Mouse (Mus musculus): Measurements from ENCODE around the gene Plagl1.

The Plagl1 gene

DNA sequence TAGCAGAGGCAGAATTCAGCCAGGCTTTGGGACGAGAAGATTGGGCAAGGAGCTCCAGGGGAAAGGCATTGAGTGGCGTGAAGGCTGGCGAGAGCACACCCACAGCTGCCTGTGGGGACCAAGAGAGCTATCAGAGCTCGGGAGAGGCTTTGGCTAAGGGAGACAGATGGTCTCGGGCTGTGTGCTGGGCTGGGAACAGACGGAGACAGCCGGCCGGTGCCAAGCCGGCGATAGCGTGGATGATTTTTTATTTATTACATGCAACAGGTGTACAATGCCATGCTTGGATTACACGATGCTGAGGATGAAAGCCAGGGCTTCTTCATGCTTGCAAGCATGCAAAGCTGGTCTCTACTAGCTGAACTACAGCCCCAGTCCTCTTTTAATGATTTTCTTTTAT, 22.2 kb downstream of the Plagl1 start:
- CTCF ChIA-PET: no interaction called here

DNA sequence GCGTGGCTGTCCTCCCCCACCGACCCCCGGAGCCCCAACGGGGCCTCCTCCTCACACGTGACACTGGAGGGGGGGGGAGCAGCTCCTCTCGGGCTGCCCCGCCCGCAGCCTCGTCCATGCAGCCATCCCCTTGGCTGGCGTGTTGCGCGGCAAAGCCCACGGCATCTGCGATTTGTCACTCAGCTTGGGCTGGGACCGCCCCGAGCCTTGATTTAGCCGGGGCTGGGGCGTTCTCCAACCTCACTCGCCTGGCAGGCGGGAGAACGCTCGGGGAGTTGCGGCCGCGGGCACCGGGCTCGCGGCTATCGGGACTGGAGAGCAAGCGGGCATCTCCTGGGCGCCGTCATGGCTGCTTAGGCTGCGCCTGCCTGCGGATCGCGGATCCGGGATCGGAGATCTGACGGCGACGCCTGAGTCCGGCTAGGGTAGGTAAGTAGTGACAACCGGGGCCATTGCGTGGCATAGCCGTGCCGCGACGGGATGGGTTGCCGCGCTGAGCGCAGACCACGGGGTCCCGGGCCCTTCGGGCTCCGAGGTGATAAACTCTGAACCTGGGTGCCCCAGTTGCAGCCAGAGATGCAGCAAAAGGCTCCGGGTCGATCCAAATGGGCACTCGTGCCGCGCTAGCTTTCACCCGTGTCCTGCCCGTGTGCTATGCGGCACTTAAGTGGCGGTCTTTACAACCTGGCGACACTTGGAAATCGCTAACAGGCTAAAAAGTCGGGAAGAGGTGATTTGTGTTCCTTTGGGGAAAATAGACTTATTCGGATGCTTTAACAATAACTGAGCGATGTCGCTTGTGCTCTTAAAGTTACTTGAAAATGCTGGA, 30.5 kb downstream of the Plagl1 start:
- CTCF ChIA-PET: no interaction called here

DNA sequence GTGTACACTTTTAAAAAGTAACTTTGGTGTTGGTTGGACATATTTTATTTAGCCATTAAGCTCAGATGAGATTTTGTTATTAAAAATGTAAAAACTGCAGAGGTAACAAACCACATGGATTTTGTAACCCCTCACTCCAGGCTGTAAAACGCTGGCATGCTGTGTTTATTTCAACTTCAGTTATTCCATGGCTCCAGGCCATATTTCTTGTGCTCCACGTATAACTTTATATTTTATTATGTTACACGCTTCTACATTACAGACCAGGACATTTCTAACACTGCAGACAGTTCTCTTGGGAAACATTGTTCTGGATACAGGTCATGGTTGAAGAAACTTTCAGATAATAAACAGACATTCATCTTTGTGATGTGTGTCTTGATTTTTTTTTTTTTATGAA, 32.7 kb downstream of the Plagl1 start:
- CTCF ChIA-PET: no interaction called here

DNA sequence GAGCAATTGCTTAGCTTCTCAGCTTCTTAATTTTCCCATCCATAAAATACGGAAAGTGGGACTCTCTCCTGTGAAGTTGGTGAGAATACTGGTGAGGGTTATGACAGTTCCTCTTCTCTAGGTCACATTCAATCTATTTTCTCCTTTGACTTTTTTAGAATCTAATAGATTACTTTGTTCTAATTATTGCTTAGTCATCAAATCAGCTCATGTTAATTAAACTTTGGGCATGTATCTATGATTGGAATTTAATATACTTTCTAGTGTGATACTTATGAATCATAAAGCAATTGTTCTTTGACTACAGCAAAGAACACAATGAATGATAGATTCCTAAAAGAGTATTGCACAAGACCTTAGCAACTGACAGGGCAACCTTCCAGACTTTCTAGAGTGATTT, 38.6 kb downstream of the Plagl1 start:
- CTCF ChIA-PET: no interaction called here

DNA sequence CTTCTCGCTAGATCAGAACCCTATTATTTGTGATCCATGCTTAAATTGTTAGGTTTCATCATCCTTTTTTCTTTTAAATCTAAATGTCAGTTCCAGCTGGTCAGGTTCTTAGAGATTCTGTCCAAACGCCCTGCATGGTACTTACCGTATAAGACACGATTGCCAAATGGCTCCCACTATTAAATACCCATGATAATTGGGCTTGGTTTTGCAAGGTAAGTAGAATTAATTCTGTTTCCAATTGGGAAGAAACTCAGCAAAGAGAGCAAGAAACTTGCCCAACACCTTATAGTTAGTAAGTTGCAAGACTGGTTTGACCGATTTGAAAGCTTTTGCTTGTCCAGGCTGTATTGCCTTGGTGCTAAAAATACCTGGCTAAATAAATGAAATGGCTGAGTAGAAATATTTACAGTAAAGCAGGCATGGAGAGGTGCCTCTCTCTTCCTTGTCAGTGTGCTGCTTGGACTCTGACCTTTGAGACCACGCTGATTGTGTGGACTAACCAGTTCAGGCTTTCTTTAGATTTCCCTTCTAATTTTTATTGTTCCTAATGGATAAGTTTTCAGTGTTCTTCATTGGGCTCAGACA, 39.9 kb downstream of the Plagl1 start:
- CTCF ChIA-PET: no interaction called here

DNA sequence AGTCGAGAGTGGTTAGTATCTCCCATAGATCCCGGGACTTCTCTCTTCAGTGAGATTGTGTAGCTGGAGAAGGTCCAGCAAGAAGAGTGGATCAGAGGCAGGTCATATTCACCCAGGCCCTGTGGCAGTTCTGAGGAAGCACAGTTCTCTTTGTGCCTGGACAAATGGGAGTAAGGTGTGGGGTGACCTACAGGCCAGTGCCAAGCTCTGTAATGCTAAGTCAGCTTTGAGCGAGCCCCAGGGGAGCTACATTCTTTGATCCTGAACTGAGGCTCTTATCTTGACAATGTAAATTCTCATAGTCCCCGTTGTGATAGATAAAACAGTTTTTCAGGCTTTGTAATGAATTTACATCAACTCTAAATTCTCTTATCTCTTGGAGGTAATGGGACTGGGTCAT, 42.1 kb downstream of the Plagl1 start:
- CTCF ChIA-PET: no interaction called here

DNA sequence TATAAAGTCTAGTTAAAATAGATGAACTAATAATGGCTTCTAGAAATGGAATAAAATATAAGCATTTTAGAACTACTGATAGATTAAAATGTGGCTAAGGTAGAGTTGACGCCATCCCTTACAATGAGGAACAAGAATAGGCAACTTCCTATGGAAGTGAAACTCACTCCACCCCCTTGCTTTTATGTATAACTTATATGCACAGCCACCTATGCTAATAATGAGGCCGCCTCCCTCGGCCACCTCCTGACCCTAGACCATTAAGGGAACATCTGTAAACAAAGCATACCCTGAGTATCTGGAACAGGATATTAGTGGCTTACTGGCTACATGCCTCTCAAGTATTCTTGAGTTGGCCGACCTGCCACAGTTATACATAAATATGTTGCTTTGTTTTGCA, 43.5 kb downstream of the Plagl1 start:
- CTCF ChIA-PET: no interaction called here

DNA sequence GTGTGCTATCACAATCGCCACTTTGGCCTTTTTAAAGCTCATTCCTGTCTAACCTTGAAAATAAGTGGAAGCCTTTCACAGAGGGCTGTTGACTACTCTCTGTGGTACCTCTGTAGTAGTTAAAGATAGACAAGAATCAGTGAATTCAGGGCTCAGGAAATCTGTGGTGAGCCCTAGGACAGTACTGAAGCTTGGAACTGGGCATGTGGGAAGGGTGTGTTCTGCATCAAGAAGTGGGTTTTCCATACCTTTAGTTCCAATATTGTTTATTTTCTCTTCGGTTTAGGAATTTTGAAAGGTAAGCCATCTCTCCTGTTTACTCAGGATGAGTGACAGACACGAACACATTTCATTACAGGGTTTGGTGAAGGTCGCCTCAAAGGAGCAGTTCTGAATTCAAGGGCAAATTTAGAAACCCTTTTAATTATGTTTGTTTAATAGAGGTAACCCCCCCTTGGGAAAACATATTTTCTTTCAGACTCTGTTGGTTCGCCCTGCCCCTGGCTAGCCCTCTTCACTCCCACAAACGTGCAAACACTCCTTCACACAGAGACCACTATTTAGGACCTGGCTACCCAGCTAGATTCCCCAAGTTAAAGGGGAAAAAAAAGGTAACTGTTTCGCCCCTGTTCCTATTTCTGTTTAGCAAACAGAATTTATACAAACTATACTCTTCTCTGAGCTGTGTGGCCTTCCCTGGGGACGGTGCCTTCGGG, 46.8 kb downstream of the Plagl1 start:
- CTCF ChIA-PET: no interaction called here

DNA sequence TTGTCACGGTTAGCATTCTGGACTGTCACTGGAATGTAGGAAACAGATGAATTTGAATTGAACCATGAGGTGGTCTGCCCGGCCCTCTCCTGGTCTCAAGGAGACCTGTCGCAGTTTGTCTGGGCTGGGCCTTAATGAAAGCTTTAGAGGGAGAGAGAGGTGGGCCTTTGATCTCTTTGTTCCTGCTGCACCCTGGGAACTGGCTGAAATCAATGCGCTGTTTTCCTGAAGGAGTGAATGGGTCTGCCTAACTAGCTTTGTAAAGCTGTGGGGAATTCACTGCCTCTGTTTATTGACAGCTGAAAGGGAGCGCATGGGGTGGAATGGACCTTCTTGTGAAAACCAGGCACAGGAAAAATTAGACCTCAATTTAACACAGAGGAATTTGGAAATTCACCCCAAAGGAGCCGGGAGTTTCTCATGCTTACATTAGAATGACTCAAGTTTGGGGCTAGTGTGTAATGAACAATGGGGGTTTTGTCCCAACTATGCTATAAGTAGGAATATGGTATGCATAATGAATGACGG, 47.8 kb downstream of the Plagl1 start:
- CTCF ChIA-PET: no interaction called here

DNA sequence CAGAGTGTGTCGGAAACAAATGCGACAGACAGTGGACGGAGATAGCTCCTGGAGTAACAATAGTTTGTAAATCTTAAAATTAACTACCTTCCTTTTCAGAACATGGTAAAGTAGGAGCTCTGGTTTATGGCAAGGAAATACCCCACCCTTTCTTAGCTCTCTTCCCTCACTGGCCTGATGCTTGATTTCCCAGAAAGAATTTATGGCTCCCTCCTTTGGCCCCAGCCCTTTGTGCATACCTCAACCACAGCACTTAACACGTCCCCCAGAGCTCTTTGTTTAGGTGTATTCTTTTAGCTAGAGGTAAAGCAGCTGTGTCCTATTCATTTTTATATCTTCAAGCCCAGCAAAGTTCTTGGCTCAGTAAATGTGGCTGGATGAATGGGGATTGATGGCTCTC, 48.5 kb downstream of the Plagl1 start:
- CTCF ChIA-PET: no interaction called here

DNA sequence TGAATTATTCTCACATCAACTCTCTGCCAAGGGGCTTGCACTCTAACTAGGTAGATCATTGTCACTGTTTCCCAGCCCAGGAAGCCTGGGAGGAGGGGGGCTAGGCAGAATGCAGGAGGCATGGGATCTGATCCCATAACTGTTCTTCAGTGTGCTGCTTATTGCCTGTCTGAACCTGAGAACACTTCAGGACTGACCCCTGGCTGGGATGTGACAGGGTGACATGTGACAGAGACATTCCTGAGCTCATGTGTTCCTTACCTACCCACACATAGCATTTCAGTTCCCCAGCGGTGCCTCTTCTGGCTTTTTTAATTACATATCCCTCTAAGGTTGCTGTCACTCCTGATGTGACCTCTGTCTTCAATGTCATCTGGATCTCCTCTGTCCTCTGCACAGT, 49.5 kb downstream of the Plagl1 start:
- CTCF ChIA-PET: no interaction called here

DNA sequence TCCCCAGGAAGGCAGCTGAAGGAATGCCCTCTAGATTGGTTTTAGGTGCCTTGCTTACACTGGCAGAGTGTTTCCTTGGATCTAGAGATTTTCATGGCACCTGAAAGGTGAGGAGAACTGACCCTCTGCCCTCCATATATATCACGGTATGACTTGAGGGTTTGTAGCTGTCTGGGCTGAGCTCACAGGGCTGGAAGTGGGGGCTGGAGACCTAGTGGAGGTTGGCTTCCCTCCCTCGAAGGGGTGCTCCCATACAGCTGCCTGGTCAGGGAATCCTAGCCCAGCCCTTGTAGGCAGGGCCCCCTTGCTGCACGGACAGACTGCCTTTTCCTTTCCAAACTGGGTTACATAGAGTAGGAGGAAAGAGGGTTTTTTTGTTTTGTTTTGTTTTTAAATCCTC, 52.5 kb downstream of the Plagl1 start:
- CTCF ChIA-PET: no interaction called here

DNA sequence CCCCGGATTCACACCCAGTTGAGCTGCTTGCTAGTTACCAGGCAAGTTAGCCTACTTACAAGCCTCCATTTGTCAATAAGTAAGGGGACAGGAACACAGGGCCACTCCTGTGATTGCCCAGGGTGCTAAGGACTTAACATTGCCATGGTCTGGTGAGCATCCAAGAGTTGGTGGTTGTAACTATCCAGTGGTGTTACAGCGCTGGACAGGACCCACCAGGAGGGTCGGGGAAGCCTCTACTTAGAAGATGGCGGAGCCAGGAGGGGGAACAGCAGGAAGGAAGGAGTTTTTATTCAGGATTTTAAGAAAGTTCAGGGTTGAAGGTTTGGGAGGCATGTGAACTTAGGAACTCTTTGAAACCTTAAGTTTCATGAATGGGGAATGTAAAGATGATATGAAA, 53.3 kb downstream of the Plagl1 start:
- CTCF ChIA-PET: no interaction called here

DNA sequence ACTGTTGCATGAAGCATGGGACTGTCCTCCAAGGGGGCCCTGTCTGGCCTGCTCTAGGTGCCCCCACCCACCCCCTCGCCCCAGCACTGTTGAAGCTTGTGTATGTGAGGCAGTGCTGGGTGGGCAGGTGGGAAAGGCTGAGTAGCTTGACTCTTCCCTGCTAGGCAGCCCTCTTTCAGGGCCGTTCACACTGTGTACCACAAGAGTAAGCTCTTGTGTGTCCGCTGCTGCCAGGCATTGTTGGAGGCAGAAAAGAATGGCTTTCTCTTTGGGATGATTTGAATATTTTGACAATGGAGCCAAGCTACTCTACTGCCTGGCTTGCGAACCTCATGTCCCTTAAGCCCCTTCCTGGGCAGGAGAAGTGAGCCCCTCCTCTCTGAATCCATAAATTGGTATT, 54.7 kb downstream of the Plagl1 start:
- CTCF ChIA-PET: no interaction called here

DNA sequence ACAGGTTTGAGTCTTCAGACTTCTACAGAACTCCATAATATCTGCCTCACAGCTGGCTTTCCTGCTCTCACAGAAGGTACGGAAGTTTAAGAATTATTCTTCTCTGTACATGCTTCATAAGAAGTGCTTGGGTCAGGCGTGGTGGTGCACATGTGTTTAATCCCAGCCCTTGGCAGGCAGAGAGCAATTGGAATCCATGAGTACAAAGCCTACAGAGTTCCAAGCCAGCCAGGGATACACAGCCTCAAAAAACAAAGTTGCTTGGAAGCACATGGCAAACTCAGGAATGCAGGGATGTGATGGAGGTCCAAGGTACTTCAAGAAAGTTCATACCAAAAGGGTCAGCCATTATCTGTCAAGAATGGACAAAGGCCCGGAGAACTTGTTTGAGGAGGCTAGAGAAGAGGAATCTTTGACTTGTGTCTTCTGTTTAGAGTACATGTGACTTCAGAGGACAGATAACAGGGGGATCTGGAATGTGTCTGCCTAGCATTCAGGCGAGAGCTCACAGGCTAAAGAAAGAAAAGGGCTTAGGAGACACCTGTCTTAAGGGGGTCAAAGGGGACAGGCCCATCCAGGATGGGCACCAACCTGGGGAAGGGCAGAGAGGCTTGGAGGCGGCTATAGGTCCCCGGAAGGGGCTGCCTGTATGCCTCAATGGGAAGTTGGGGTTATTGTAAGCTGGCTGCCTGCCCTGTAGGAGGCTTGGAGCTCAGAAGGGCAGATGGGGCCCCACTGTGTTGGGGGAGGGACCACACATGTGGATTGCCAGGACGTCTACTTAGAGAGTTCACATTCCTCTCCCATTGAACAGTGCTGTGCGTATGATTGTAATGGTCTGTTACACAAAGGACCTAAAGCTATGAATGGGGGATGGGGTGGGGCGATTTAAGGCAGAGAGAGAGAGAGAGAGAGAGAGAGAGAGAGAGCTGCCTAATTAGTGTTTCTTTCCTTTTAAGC, 56.7 kb downstream of the Plagl1 start:
- CTCF ChIA-PET: no interaction called here

DNA sequence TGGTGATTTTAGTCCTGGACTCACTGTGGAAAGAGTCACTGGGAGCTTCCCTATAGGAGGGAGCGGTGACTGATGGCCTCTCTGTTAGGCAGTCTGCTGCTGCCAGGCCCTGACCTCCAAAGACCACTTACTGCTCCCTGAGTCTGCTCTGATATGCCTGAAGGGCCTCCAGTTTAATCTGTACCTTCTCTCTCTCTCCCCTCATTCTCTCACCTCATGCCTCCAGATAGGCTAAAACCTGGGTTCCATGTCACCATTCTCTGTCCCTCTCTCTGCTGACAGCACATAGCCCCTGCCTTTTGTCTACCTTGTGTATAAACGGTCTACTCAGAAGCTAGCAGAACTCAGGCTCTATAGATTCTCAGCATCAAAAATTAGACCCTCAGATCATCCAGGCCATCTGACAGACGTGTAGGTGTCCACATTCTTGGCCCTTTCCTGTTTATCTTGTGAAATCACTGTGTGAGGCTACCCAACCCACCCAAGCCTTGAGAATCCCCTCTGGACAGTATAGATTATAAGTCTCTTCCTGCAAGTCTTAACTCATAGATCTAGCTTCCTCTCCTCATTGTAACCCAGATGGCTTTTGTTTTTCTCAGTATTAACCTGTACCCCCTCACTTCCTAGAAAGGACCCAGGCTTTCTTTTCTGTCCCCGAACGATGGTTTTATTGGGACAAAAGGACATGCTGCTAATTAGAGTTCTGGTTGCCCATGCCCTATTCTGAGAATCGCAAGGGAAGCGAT, 57.9 kb downstream of the Plagl1 start:
- CTCF ChIA-PET: no interaction called here

DNA sequence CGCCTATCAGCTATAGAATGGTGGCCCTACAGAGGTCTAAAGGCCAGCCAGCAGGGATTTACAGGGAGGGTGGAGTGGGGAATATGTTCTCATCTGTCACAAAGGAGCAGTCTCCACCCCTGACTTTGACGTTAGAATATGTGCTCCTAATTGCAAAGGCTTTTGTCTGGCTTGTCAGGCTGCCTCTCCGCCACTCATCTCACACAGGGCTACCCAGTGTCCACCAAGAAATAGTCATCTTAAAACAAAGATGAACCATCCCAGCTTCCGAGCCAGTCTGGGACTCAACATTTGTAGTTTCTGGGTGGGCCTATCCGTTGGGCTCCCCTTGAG, 58.4 kb downstream of the Plagl1 start:
- CTCF ChIA-PET: no interaction called here

DNA sequence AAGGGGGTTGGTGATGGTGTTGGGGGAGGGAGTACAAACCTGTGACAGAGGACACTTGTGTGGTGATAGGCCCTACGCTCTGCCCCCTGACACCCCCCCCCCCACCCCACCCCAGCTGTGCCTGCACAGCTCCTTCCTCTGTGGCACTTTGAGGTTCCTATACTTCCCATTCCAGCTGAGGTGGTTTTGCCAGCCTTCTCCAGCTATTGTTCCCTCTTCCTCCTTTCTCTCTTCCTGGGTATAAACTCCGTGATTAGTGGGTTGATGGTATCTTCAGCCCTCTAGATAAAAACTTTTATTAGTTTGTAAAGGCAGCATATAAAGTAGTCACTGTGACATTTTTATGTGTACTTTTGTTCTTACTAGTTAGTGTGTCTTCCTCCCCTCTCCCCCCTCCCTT, 59.0 kb downstream of the Plagl1 start:
- CTCF ChIA-PET: no interaction called here

DNA sequence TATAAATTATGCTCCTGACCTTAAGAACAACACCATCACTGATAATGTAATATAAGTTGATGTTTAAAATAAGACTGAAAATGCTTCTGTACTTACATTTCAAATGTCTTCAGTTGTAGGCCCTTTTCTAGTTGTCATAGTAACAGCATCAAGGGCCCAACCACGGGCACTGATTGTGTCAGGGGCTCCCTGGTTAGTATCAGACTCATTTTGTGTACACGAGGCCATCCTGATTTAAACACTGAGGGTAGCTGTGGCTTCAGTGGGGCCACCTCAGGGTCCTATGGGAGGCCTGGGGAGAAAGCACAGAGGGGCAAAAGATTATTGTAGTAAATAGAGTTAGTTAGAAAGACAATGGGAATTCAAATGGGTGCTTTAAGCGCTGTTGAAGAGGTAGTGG, 65.5 kb downstream of the Plagl1 start:
- CTCF ChIA-PET: no interaction called here

DNA sequence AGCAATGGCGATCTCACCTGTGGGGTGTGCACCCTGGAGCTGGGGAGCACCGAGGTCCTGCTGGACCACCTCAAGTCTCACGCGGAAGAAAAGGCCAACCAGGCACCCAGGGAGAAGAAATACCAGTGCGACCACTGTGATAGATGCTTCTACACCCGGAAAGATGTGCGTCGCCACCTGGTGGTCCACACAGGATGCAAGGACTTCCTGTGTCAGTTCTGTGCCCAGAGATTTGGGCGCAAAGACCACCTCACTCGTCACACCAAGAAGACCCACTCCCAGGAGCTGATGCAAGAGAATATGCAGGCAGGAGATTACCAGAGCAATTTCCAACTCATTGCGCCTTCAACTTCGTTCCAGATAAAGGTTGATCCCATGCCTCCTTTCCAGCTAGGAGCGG, 67.0 kb downstream of the Plagl1 start:
- CTCF ChIA-PET: no interaction called here

DNA sequence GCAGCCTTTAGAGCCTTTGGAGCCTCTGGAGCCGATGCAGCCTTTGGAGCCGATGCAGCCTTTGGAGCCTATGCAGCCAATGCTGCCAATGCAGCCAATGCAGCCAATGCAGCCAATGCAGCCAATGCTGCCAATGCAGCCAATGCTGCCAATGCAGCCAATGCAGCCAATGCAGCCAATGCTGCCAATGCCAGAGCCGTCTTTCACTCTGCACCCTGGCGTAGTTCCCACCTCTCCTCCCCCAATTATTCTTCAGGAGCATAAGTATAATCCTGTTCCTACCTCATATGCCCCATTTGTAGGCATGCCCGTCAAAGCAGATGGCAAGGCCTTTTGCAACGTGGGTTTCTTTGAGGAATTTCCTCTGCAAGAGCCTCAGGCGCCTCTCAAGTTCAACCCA, 67.6 kb downstream of the Plagl1 start:
- CTCF ChIA-PET: no interaction called here

DNA sequence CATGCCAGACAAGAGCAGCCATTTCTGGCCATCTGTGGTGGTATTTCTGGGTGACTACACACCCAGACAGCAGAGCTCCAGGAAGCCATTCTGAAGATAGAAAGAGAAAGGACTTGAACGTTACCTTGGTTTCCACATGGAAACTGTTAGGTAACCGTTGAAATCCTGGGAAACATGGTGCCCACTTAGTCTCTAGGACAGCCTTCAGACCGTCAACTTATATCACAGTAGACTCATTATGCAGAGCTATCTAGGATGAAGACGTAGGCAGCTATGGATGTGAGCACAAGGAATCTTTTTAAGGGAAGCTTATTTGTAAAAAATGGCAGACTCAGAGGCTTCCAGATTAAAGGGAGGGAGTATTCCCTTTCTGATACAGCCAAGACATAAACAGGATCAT, 73.5 kb downstream of the Plagl1 start:
- CTCF ChIA-PET: no interaction called here

All from spleen, embryonic (tissue).